10 mouse cellular contexts compared by ENCODE assay signal in the genomic region with DNA sequence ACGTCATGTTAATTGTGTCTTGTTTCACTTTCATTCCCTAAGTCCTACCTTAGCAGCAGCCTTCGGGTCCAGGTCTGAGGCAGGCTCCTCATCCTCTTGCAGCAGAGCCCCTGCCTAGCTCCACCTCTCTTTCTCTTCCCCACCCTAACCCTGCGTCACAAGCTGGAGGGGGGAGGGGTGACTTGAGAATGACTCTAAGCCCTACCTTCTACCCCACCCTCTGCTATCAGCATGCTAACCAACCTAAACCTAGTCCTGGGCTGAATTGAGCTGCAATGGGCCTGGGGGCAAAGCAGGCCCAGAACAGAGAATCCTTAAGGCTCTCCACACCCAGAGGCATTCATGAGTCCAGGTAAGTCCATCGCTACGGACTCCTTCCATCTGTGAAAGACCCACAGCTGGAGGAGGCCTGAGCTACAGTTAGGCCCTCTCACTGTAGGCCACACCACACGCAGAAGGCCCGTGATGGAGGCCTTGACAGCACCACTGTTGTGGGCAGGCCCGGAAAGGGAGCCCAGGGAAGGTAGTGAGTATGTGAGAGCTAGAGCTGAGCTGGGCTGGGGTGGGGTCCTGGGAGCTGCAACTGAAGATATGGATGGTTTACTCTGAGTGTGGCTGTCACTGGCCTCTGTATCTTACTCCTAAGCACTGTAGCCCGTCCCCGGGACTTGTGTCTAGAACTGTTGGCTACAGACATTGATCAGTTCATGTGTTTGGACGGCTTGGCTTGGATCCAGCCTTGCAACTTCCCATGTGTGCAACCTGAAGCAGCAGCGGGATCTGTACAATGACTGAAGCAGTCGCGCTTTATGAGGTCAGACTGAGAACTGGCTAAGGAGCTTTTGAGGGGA. TPM values are rescaled to one million over a fixed set of nuclear protein-coding genes. Genes with fewer than 3 reads are reported as not detected.
DNase-seq lines count a peak whose midpoint lies in the region; ATAC-seq and TF ChIP-seq lines count a peak whose summit lies in the region.
"Had no signal": no experiment of that assay in that cellular context is flagged by ENCODE, and none has a peak within 500 bp of the region (broad histone marks: within the 10 kb centered on the region; RNA-seq: fewer than 3 reads in every experiment).

No protein-coding gene starts in this region.

- H3K27me3 ChIP-seq in heart, adult 2 months (ENCODE audit: control insufficient read depth, insufficient read depth, low read length): no peaks in the 10 kb centered on the region
- H3K27me3 ChIP-seq in splenic B cell, adult 2 months (ENCODE audit: control insufficient read depth, insufficient read depth, low read length, poor library complexity, severe bottlenecking): no peaks in the 10 kb centered on the region
- H3K27me3 ChIP-seq: neural tube, embryonic 13.5 days had no signal

- no peak overlapping the region for H3K4me3 ChIP-seq in heart, adult 2 months
- peak overlapping the region; percentile 29 for H3K4me3 ChIP-seq in lung, adult 2 months (replicated peaks; ENCODE audit: extremely low read depth, low read depth, low read length)
- H3K4me3 ChIP-seq: neural tube, embryonic 13.5 days had no signal

- WGBS in heart, adult 2 months: 81% methylated on average over 14 of the region's 14 CpGs
- WGBS in lung, adult 2 months: 70% methylated on average over 14 of the region's 14 CpGs

- intact Hi-C loops in heart, adult 2 months (cut with DNase I): no loop called here

- no peak for TF ChIP-seq POLR2A in heart, adult 2 months (IDR thresholded peaks at IDR 0.05; ENCODE audit: insufficient read depth, low read depth, low read length)
- no peak for TF ChIP-seq POLR2A in lung, adult 2 months (IDR thresholded peaks at IDR 0.05; ENCODE audit: borderline replicate concordance, extremely low read depth, low read depth, low read length)

- TF ChIP-seq EP300 in heart, adult 2 months (IDR thresholded peaks at IDR 0.05; ENCODE audit: insufficient read depth, low read depth, low read length): no peak

- H3K27ac ChIP-seq in heart, adult 2 months: no peak overlapping the region
- H3K27ac ChIP-seq: neural tube, embryonic 13.5 days had no signal

- H3K36me3 ChIP-seq in heart, adult 2 months (ENCODE audit: control insufficient read depth, insufficient read depth, low read length): no peaks in the 10 kb centered on the region
- H3K36me3 ChIP-seq in splenic B cell, adult 2 months (ENCODE audit: control insufficient read depth, insufficient read depth, low read length, poor library complexity, severe bottlenecking): no peaks in the 10 kb centered on the region
- H3K36me3 ChIP-seq: G1E; neural tube, embryonic 13.5 days had no signal

- no peaks in the 10 kb centered on the region for H3K4me1 ChIP-seq in heart, adult 2 months (ENCODE audit: control insufficient read depth, insufficient read depth, low read length)
- H3K4me1 ChIP-seq in lung, adult 2 months (ENCODE audit: control insufficient read depth, insufficient read depth, low read length): no peaks in the 10 kb centered on the region
- H3K4me1 ChIP-seq: neural tube, embryonic 13.5 days had no signal

- peak; percentile 48 for ATAC-seq in common myeloid progenitor, adult 5-6 weeks (replicated peaks; ENCODE audit: low read depth, poor library complexity, severe bottlenecking)

- peak; percentile 17 to 42 for DNase-seq in heart, adult 2 months
- DNase-seq in heart, postnatal 4 days: no peak
- peak; percentile 34 for DNase-seq in lung, adult 2 months
- peak; percentile 77 for DNase-seq in splenic B cell, adult 2 months (ENCODE audit: low read depth, low spot score)
- no peak for DNase-seq in cerebellum, postnatal 36 days
- no peak for DNase-seq in ovary, adult 18-20 months (ENCODE audit: low spot score)
- DNase-seq in ovary, postnatal 10 days (ENCODE audit: low spot score): no peak

- no peak for TF ChIP-seq CTCF in heart, adult 2 months (IDR thresholded peaks at IDR 0.05)
- TF ChIP-seq CTCF in lung, adult 2 months (IDR thresholded peaks at IDR 0.05; ENCODE audit: insufficient read depth, low read length): no peak

- H3K79me2 ChIP-seq in heart, adult 2 months (replicated peaks; ENCODE audit: control insufficient read depth, insufficient read depth, low read length): no peaks in the 10 kb centered on the region

- H3K9ac ChIP-seq in heart, adult 2 months (ENCODE audit: low read depth, low read length): no peak overlapping the region
- H3K9ac ChIP-seq: neural tube, embryonic 13.5 days had no signal

RNA-seq across cellular contexts. Expression of gene Psd4, which starts 18.0 kb away (rescaled TPM):
- total RNA-seq in heart, adult 2 months (2021): 1 to 10 TPM; 1.3 to 1.5 TPM
- 0.85 and 1.4 TPM in 2 replicates for polyA plus RNA-seq in heart, adult 2 months (2012; rRNA removed)
- total RNA-seq in heart, postnatal 4 days (2021): 1 to 10 TPM; 1.2 to 2.3 TPM
- 58.1 and 59.1 TPM in 2 replicates for total RNA-seq in common myeloid progenitor, adult 5-6 weeks (2017)
- 7.8 and 12.3 TPM in 2 replicates for polyA plus RNA-seq in lung, adult 2 months (2012; rRNA removed)

RNA-seq across cellular contexts. Expression of gene Il1rn, which starts 48.7 kb away (rescaled TPM):
- under 1 TPM; 0.09 to 0.37 TPM for total RNA-seq in heart, adult 2 months (2021)
- polyA plus RNA-seq in heart, adult 2 months (2012; rRNA removed): 0.12 and 0.23 TPM in 2 replicates
- total RNA-seq in heart, postnatal 4 days (2021): under 1 TPM in 1 of 2 experiments, not detected in 1; 0.14 TPM
- total RNA-seq in common myeloid progenitor, adult 5-6 weeks (2017): 0.41 TPM in 1 of 2 replicates, not detected in the other
- 4.7 and 14.0 TPM in 2 replicates for polyA plus RNA-seq in lung, adult 2 months (2012; rRNA removed)
- polyA plus RNA-seq: G1E had no signal

Comparison
In these comparisons a context has a peak if more than half of its experiments do, and no peak if none do; other contexts are left out.
1. DNase-seq: peak in heart, adult 2 months (2 of 2), lung, adult 2 months (single experiment) and splenic B cell, adult 2 months (single experiment); none in heart, postnatal 4 days (single experiment), cerebellum, postnatal 36 days (0 of 2), ovary, adult 18-20 months (single experiment) and ovary, postnatal 10 days (single experiment).
2. RNA of gene Psd4, which starts 18.0 kb away (total RNA-seq): 58.1 to 59.1 TPM in common myeloid progenitor, adult 5-6 weeks; 1.2 to 2.3 TPM in heart, postnatal 4 days and 1.3 to 1.5 TPM in heart, adult 2 months; every median in the first group is over 10 times any median in the second.